Mouse (Mus musculus) olfactory bulb, adult 2 months (tissue): ENCODE measurements around the gene Nkrf.

Source experiments
- CTCF ChIP-seq: fragments of 200-500 bp; IDR thresholded peaks from 2 replicates; pipeline ENCODE4 v1.5.1; 2012; ENCODE audit warnings: low read depth, mild to moderate bottlenecking, low read length, moderate library complexity; ENCODE audit not compliant: insufficient read depth
- POLR2A ChIP-seq: fragments of 200-500 bp; IDR thresholded peaks from 2 replicates; pipeline ENCODE4 v1.6.1; 2012; ENCODE audit warnings: mild to moderate bottlenecking, low read depth, low read length, moderate library complexity; ENCODE audit not compliant: insufficient read depth

DNA sequence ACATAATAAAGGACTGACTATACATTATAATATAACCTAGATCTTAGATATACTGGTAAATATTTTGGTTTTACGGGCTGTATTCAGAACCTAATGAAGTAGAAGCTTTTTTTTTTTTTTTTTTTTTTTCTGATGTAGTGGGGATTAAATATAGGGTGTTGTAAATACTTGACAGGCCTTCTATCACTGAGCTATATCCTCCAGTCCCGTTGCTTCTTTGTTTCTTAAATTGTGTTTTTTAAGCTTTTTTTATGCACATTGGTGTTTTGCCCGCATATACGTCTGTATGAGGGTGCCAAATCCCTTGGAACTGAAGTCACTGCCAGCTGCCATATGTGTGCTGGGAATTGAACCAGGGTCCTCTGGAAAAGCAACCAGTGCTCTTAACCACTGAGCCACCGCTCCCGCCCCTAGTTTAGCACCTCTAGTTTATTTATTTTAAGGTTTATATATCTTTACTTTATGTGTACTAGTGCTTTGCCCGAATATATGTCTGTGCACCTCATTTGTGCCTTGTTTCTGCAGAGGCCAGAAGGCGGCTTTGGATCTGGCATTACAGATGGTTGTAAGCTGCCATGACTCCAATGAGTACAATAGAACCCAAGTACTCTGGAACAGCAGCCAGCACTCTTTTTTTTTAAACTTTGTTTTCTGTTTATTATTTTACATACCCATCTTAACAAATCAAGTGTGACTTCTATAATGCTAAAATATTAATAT, 37.9 kb downstream of the Nkrf start:
- no peak for TF ChIP-seq CTCF
- no peak for TF ChIP-seq POLR2A
